Mouse (Mus musculus) cerebellum, adult 8-10 months (tissue): ENCODE results near the gene Mrpl10.

ENCODE experiments used
- DNase-seq: peaks from one replicate; pipeline ENCODE4 v3.0.0; 2022

Gene Mrpl10

DNA sequence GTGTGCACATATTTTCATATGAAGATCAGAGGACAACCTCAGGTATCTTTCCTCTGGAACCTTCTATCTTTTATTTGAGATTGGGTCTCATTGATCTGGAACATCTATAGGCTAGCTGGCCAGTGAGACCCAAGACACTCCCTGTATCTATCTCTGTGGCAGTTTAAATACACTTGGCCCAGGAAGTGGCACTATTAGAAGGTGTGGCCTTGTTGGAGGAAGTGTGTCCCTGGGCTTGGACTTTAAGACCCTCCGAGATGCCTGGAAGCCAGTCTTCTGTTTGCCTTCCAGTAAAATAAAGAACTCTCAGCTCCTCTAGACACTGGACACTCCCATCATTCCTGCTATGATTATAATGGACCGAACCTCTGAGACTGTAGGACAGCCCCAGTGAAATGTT lies 28.4 kb downstream of the Mrpl10 start:
- DNase-seq, result no peak

DNA sequence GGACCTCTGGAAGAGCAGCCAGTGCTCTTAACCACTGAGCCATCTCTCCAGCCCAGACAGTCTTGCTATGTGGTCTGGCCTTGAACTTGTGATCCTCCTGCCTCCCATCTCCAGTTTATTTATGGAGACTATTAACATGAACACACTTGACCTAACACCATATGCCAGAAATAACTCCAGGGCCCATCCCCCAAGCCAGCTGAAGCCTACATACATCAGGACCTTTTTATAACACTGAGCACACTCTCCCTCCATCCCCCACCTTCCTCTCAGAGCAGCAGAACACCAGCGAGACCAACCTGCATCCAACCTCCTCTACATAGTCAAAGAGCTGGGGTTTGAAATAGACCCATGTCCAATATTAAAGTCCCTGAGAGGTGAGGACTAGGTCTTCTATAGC lies 29.8 kb downstream of the Mrpl10 start:
- no peak for DNase-seq

DNA sequence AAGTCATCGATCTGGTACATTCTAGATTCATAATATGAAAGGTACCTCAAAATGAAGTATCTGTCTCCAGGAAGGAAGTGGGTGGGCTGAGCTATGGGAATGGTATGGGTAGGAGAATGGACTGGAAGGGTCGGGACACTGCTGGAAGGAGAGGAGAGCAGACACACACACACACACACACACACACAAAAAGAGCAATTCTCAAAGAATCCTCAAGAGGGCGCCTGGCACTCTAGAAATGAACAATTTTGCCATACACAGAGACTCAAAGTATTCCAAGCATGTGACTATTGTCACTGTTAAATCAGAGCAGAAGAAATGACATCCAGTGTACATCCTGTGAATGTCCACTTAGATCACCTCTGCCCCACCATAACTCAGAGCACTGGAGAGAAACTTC lies 31.2 kb downstream of the Mrpl10 start:
- DNase-seq, result no peak

- DNase-seq, result no peak
These were observed 32.9 kb downstream of the Mrpl10 start for GRCm38 (mm10) chr11:97074235-97074634.

DNA sequence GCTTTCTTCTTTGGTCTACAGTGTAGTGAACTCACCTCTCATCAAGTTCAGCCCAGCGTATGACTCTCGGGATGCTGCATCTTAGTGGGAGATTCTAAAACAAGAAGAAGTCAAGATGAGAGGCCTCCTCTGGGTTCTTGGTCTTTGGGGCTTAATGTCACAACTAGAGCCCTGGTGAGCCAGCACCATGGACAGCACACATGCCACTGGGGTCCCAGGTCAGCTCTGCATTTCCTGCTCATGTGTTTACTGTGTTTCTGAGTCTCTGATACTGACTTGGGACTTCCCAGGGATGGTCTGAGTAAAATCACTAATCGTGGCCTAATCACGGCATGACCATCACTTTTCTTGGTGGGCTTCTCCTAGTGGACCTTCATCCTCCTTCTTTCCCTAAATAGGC lies 37.4 kb downstream of the Mrpl10 start:
- DNase-seq, result no peak

DNA sequence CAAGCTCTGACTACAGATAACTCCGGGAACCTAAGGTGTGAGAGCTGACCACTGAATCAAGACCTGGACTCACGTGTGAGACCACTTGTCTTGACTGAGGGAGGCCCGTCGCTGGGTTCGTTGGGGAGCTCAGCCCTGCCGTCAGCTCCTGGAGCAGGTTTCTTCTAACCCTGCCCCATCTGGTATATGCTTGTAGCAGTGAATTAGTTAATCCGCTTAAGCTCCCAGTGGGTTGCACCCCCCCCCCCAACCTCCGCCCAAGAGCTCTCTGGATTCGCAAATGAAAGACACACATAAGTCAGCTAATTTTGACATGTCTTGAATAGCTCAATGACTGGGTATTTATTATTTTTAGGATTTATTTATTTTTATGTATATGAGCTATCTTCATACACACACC lies 38.9 kb downstream of the Mrpl10 start:
- no peak for DNase-seq

- peak; percentile 55 for DNase-seq
These were observed 41.6 kb downstream of the Mrpl10 start for GRCm38 (mm10) chr11:97082977-97083376.

DNA sequence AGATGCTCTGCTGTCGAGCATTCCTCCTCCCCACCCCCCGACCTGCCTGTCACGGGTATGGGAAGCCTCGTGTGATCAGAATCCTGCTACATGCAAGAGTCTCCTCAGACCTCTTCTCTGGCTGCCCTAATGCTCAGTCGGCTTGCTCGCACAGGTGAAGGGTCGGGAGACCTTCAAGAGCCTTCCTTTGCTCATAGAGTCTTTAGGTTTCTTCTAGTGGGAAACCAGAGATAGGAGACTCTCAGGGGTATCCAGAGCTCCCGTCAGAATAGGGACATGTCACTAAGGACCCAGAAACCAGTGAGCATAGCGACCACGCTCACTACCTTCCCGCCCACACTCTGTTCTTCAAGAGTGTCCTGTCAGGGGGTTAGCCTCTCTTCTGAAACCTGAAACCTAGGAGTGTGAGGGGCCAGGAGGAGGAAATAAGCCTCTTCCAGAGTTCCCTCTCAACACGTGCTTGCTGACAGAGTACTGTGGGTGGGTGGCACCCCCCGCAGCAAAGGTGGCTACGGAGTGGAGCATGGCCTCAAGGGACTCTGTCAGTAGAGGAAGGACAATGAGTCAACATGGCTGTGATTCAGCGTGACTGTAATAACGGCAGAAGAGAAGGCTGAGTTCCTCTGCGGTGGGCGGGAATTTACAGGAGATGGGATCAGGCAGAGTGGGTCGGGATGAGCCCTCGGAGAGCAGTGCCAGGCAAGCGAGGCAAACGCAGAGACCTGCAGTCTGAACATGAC lies 42.2 kb downstream of the Mrpl10 start:
- no peak for DNase-seq

GRCm38 (mm10) chr11:97084821-97085505 lies 43.6 kb downstream of the Mrpl10 start:
- no peak for DNase-seq

DNA sequence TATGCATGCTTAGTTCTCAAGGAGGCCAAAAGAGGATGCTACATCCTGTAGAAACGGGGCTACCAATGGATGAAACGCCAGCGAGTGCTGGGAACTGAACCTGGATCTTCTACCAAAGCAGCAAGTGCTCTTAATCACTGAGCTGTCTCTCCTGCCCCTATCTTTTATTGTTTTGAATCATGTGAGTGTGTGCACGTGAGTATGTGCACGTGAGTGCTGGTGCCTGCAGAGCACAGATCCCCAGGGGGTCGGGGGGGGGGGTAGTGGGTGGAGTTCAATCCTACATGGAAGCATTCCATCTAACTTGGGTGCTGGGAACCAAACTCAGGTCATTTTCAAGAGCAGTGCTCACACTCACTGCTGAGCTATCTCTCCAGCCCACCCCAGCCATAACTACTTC lies 45.0 kb downstream of the Mrpl10 start:
- no peak for DNase-seq

DNA sequence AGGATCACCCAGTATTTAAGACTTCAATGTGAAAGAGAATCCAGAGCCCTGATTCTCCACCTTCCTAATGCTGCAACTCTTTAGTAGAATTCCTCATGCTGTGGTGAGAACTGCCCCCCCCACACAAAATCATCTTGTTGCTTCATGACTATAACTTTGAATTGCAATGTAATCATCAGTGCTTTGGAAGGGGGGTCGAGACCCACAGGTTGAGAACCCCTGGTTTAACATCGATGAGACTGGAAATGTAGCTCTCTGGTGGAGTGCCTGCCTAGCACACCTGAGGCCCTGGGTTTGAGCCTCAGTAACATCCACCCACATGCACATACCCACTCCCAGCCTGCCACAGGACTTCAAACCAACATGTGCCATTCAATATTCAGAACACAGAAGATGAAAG lies 53.2 kb downstream of the Mrpl10 start:
- no peak for DNase-seq

DNA sequence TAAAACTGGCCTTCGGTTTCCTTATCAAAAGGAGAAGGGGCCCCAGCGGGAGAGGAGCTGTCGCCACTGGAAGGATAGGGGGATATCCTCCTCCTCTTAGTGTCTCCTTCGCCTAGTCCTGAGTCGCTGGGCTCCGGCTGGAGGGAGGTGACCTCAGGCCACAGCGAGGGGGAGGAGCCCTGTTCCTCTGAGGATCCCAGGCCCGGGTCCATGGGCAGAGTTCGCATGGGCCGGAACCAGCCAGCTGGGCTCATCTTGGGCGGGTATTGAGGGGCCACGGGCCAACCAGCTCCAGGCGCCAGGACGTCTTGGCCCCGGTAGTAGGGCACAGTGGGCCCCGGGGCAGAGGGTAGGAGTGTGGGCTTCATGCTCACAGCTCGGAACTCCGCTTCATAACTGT lies 57.4 kb downstream of the Mrpl10 start:
- no peak for DNase-seq
